Mouse (Mus musculus): ENCODE data around the gene Pon2.

Pon2 gene

GRCm38 (mm10) chr6:5255291-5255690 lies 43.0 kb downstream of the Pon2 start:
- no peak for TF ChIP-seq GATA4 (IDR thresholded peaks at IDR 0.05; ENCODE audit: insufficient replicate concordance, low read length)

GRCm38 (mm10) chr6:5254869-5255268 lies 43.4 kb downstream of the Pon2 start:
- no peak for TF ChIP-seq GATA4 (IDR thresholded peaks at IDR 0.05; ENCODE audit: insufficient replicate concordance, low read length)

- TF ChIP-seq GATA4 (IDR thresholded peaks at IDR 0.05; ENCODE audit: insufficient replicate concordance, low read length), result no peak
Observed at GRCm38 (mm10) chr6:5245926-5246325, 52.3 kb downstream of the Pon2 start.

GRCm38 (mm10) chr6:5238799-5239198 lies 59.5 kb downstream of the Pon2 start:
- TF ChIP-seq GATA4 (IDR thresholded peaks at IDR 0.05; ENCODE audit: insufficient replicate concordance, low read length), result no peak

- no peak for TF ChIP-seq GATA4 (IDR thresholded peaks at IDR 0.05; ENCODE audit: insufficient replicate concordance, low read length)
Observed at GRCm38 (mm10) chr6:5237510-5237909, 60.7 kb downstream of the Pon2 start.

GRCm38 (mm10) chr6:5236843-5237371 lies 61.3 kb downstream of the Pon2 start:
- no peak for TF ChIP-seq GATA4 (IDR thresholded peaks at IDR 0.05; ENCODE audit: insufficient replicate concordance, low read length)

GRCm38 (mm10) chr6:5234563-5234962 lies 63.7 kb downstream of the Pon2 start:
- TF ChIP-seq GATA4 (IDR thresholded peaks at IDR 0.05; ENCODE audit: insufficient replicate concordance, low read length), result no peak

GRCm38 (mm10) chr6:5233812-5234211 lies 64.4 kb downstream of the Pon2 start:
- no peak for TF ChIP-seq GATA4 (IDR thresholded peaks at IDR 0.05; ENCODE audit: insufficient replicate concordance, low read length)

- no peak for TF ChIP-seq GATA4 (IDR thresholded peaks at IDR 0.05; ENCODE audit: insufficient replicate concordance, low read length)
Observed at GRCm38 (mm10) chr6:5232022-5232421, 66.2 kb downstream of the Pon2 start.

GRCm38 (mm10) chr6:5230261-5230660 lies 68.0 kb downstream of the Pon2 start:
- TF ChIP-seq GATA4 (IDR thresholded peaks at IDR 0.05; ENCODE audit: insufficient replicate concordance, low read length), result no peak

- no peak; the same call in 1 of the 2 replicates for TF ChIP-seq GATA4 (IDR thresholded peaks at IDR 0.05; ENCODE audit: insufficient replicate concordance, low read length)
Observed at GRCm38 (mm10) chr6:5222080-5222479, 76.2 kb downstream of the Pon2 start.

GRCm38 (mm10) chr6:5218190-5218589 lies 80.1 kb downstream of the Pon2 start:
- no peak for TF ChIP-seq GATA4 (IDR thresholded peaks at IDR 0.05; ENCODE audit: insufficient replicate concordance, low read length)

Measured in liver, adult (tissue).